Mouse (Mus musculus) myocyte (in vitro differentiated cells): ENCODE data around the gene Btg1.

Experiments used
- E2F4 ChIP-seq: IDR thresholded peaks from one replicate; pipeline ENCODE4 v1.6.1; 2011; ENCODE audit warnings: mild to moderate bottlenecking, control low read depth, moderate library complexity; ENCODE audit not compliant: insufficient read depth
- MAX ChIP-seq: IDR thresholded peaks from one replicate; pipeline ENCODE4 v1.6.1; 2011; ENCODE audit warnings: low read depth, mild to moderate bottlenecking, control low read depth
- MYOD1 ChIP-seq, 3 experiments: IDR thresholded peaks; one replicate each; pipeline ENCODE4 v1.6.1; 2011; ENCODE audit warnings: control low read depth in 2 of 3, low read depth in 2 of 3, mild to moderate bottlenecking in 2 of 3, moderate library complexity in 1 of 3; ENCODE audit not compliant: insufficient read length in 2 of 3, control insufficient read depth in 1 of 3
- MYOG ChIP-seq, 3 experiments: IDR thresholded peaks; one replicate each; pipeline ENCODE4 v1.6.1; 2011; ENCODE audit warnings: control low read depth in 2 of 3, low read depth in 2 of 3, mild to moderate bottlenecking in 2 of 3; ENCODE audit not compliant: insufficient read length in 2 of 3, control insufficient read depth in 1 of 3, insufficient read depth in 1 of 3
- POLR2A ChIP-seq: IDR thresholded peaks from one replicate; pipeline ENCODE4 v1.6.1; 2011; ENCODE audit warnings: low read depth, mild to moderate bottlenecking, control low read depth, moderate library complexity; ENCODE audit not compliant: insufficient read length
- POLR2AphosphoS2 ChIP-seq: IDR thresholded peaks from one replicate; pipeline ENCODE4 v1.6.1; 2011; ENCODE audit warnings: low read depth, control low read depth; ENCODE audit not compliant: insufficient read length
- SRF ChIP-seq: IDR thresholded peaks from one replicate; pipeline ENCODE4 v1.6.1; 2011; ENCODE audit warnings: low read depth; ENCODE audit not compliant: control insufficient read depth, insufficient read length
- TCF12 ChIP-seq: IDR thresholded peaks from one replicate; pipeline ENCODE4 v1.6.1; 2011; ENCODE audit warnings: mild to moderate bottlenecking, control low read depth; ENCODE audit not compliant: poor library complexity, insufficient read depth, severe bottlenecking
- TCF3 ChIP-seq: IDR thresholded peaks from one replicate; pipeline ENCODE4 v1.6.1; 2011; ENCODE audit warnings: low read depth, control low read depth; ENCODE audit not compliant: insufficient read length
- USF1 ChIP-seq: IDR thresholded peaks from one replicate; pipeline ENCODE4 v1.6.1; 2011; ENCODE audit warnings: low read depth, mild to moderate bottlenecking, control low read depth, moderate library complexity

- TF ChIP-seq MAX (no peak), POLR2A (no peak), USF1 (no peak), E2F4 (no peak), TCF3 (no peak), MYOG (IDR thresholded peaks at IDR 0.05; ENCODE audit: control insufficient read depth in 1 of 3, insufficient read depth in 1 of 3, insufficient read length in 2 of 3, low read depth in 2 of 3) (no peak), TCF12 (no peak), SRF (no peak), POLR2AphosphoS2 (no peak), MYOD1 (IDR thresholded peaks at IDR 0.05; ENCODE audit: control insufficient read depth in 1 of 3, insufficient read length in 2 of 3, low read depth in 2 of 3) (no peak)
Observed at GRCm38 (mm10) chr10:96575338-96575737, 41.5 kb upstream of the Btg1 start.
